Mouse (Mus musculus) neutrophil, adult 5-6 weeks (primary cell): ENCODE measurements around the gene March6. TPM values are rescaled to one million over a fixed set of nuclear protein-coding genes. Genes with fewer than 3 reads are reported as not detected.

Experiments
- ATAC-seq: fragments of 151-379, 151-347 bp; 2 replicates; pipeline ENCODE4 v1.8.0; 2017; ENCODE audit warnings: mild to moderate bottlenecking, moderate TSS enrichment; ENCODE audit not compliant: insufficient number of reproducible peaks, poor library complexity, low FRiP score, severe bottlenecking; ENCODE audit errors: extremely low read depth
- total RNA-seq: library from RNA; stranded (forward); fragments of 200-1000 nt; gene quantifications from 2 replicates; pipeline ENCODE4 v1.2.3, GENCODE M21; 2017

The March6 gene
- total RNA-seq, 1 experiment from 2014 or later: 57.4 TPM

GRCm38 (mm10) chr15:31429429-31429828, 101.4 kb downstream of the March6 start:
- ATAC-seq: no peak

GRCm38 (mm10) chr15:31428571-31428970, 102.3 kb downstream of the March6 start:
- ATAC-seq: no peak

- no peak for ATAC-seq
Measured at GRCm38 (mm10) chr15:31427390-31427789, 103.5 kb downstream of the March6 start.

GRCm38 (mm10) chr15:31426066-31426706, 104.7 kb downstream of the March6 start:
- no peak for ATAC-seq

GRCm38 (mm10) chr15:31422649-31423369, 108.0 kb downstream of the March6 start:
- no peak for ATAC-seq

- ATAC-seq: peak; percentile 64; the same call in 1 of the 2 replicates
Measured at GRCm38 (mm10) chr15:31419037-31419436, 111.8 kb downstream of the March6 start.

GRCm38 (mm10) chr15:31418686-31419024, 112.2 kb downstream of the March6 start:
- no peak for ATAC-seq

- peak; percentile 75 for ATAC-seq
Measured at GRCm38 (mm10) chr15:31417796-31418685, 112.8 kb downstream of the March6 start.

- ATAC-seq: no peak
Measured at GRCm38 (mm10) chr15:31417409-31417795, 113.5 kb downstream of the March6 start.

- ATAC-seq: no peak
Measured at GRCm38 (mm10) chr15:31415181-31415580, 115.7 kb downstream of the March6 start.

GRCm38 (mm10) chr15:31414179-31414898, 116.5 kb downstream of the March6 start:
- ATAC-seq: no peak

GRCm38 (mm10) chr15:31413662-31414061, 117.2 kb downstream of the March6 start:
- no peak for ATAC-seq

- ATAC-seq: peak; percentile 47
Measured at GRCm38 (mm10) chr15:31412933-31413332, 117.9 kb downstream of the March6 start.

- no peak for ATAC-seq
Measured at GRCm38 (mm10) chr15:31412436-31412835, 118.4 kb downstream of the March6 start.

GRCm38 (mm10) chr15:31407490-31407889, 123.4 kb downstream of the March6 start:
- no peak for ATAC-seq

- ATAC-seq: no peak
Measured at GRCm38 (mm10) chr15:31406881-31407280, 124.0 kb downstream of the March6 start.
